Mouse (Mus musculus): ENCODE data around the gene Rab11fip3. TPM values are rescaled to one million over a fixed set of nuclear protein-coding genes. Genes with fewer than 3 reads are reported as not detected.

The Rab11fip3 gene
- polyA plus RNA-seq, 1 experiment from 2014 or later = 31.0 TPM

- no peak for ATAC-seq (ENCODE audit: low FRiP score, low read depth)
- no peak overlapping the region for H3K4me3 ChIP-seq
- H3K9ac ChIP-seq = no peak overlapping the region
- H3K4me2 ChIP-seq = no peak overlapping the region
- 84% methylated on average over 8 of the region's 8 CpGs for WGBS
- no peaks in the 10 kb centered on the region for H3K36me3 ChIP-seq
- no peaks in the 10 kb centered on the region for H3K9me3 ChIP-seq
- peaks cover 17% of the 10 kb centered on the region for H3K4me1 ChIP-seq (replicated peaks)
- H3K27ac ChIP-seq (replicated peaks) = no peak overlapping the region
- peaks cover 17% of the 10 kb centered on the region for H3K27me3 ChIP-seq
These were observed 122.5 kb downstream of the Rab11fip3 start for GRCm38 (mm10) chr17:25946891-25947290.

GRCm38 (mm10) chr17:25946349-25946748 lies 123.0 kb downstream of the Rab11fip3 start:
- H3K9me3 ChIP-seq = no peaks in the 10 kb centered on the region
- H3K4me3 ChIP-seq = no peak overlapping the region
- H3K4me2 ChIP-seq = no peak overlapping the region
- no peak overlapping the region for H3K9ac ChIP-seq
- no peaks in the 10 kb centered on the region for H3K36me3 ChIP-seq
- WGBS = 80% methylated on average over 7 of the region's 7 CpGs
- H3K27me3 ChIP-seq = peaks cover 14% of the 10 kb centered on the region
- no peak overlapping the region for H3K27ac ChIP-seq (replicated peaks)
- peaks cover 12% of the 10 kb centered on the region for H3K4me1 ChIP-seq (replicated peaks)
- no peak for ATAC-seq (ENCODE audit: low FRiP score, low read depth)

GRCm38 (mm10) chr17:25945517-25946155 lies 123.7 kb downstream of the Rab11fip3 start:
- H3K36me3 ChIP-seq = no peaks in the 10 kb centered on the region
- H3K27ac ChIP-seq (replicated peaks) = no peak overlapping the region
- no peak overlapping the region for H3K4me3 ChIP-seq
- 57% methylated on average over 9 of the region's 9 CpGs for WGBS
- H3K4me2 ChIP-seq = no peak overlapping the region
- no peak overlapping the region for H3K9ac ChIP-seq
- peaks cover 8% of the 10 kb centered on the region for H3K27me3 ChIP-seq
- H3K4me1 ChIP-seq (replicated peaks) = peaks cover 14% of the 10 kb centered on the region
- H3K9me3 ChIP-seq = no peaks in the 10 kb centered on the region
- no peak for ATAC-seq (ENCODE audit: low FRiP score, low read depth)

GRCm38 (mm10) chr17:25944366-25945163 lies 124.8 kb downstream of the Rab11fip3 start, which contains the start of the genes Pigq and Nhlrc4:
TSS of gene Pigq (minus strand) at chr17:25944936.
TSS of gene Nhlrc4 (minus strand) at chr17:25944961.
- WGBS = 60% methylated on average over 6 of the region's 6 CpGs
- H3K36me3 ChIP-seq = no peaks in the 10 kb centered on the region
- H3K27me3 ChIP-seq = no peaks in the 10 kb centered on the region
- H3K4me1 ChIP-seq (replicated peaks) = peaks cover 21% of the 10 kb centered on the region
- no peak within 1 kb of the TSS for H3K27ac ChIP-seq (replicated peaks)
- H3K4me2 ChIP-seq = no peak within 1 kb of the TSS
- H3K9ac ChIP-seq = no peak within 1 kb of the TSS
- ATAC-seq (ENCODE audit: low FRiP score, low read depth) = no peak
- H3K9me3 ChIP-seq = no peaks in the 10 kb centered on the region
- no peak within 1 kb of the TSS for H3K4me3 ChIP-seq

GRCm38 (mm10) chr17:25943769-25944168 lies 125.6 kb downstream of the Rab11fip3 start:
- Histone ChIP-seq H3K4me2 (no peak overlapping the region), H3K4me3 (no peak overlapping the region), H3K27me3 (no peaks in the 10 kb centered on the region), H3K36me3 (no peaks in the 10 kb centered on the region), H3K9ac (no peak overlapping the region), H3K4me1 (replicated peaks) (peaks cover 21% of the 10 kb centered on the region), H3K27ac (replicated peaks) (no peak overlapping the region), H3K9me3 (no peaks in the 10 kb centered on the region)
- ATAC-seq (ENCODE audit: low FRiP score, low read depth) = no peak
- WGBS = 76% methylated on average over 9 of the region's 9 CpGs

GRCm38 (mm10) chr17:25943221-25943620 lies 126.1 kb downstream of the Rab11fip3 start:
- H3K27me3 ChIP-seq = no peaks in the 10 kb centered on the region
- no peak overlapping the region for H3K4me2 ChIP-seq
- H3K9me3 ChIP-seq = no peaks in the 10 kb centered on the region
- no peak for ATAC-seq (ENCODE audit: low FRiP score, low read depth)
- H3K36me3 ChIP-seq = no peaks in the 10 kb centered on the region
- no peak overlapping the region for H3K9ac ChIP-seq
- WGBS = 85% methylated on average over 3 of the region's 3 CpGs
- H3K27ac ChIP-seq (replicated peaks) = no peak overlapping the region
- no peak overlapping the region for H3K4me3 ChIP-seq
- peaks cover 21% of the 10 kb centered on the region for H3K4me1 ChIP-seq (replicated peaks)

- H3K9me3 ChIP-seq = no peaks in the 10 kb centered on the region
- WGBS = 92% methylated on average over 2 of the region's 2 CpGs
- H3K36me3 ChIP-seq = no peaks in the 10 kb centered on the region
- H3K4me2 ChIP-seq = no peak overlapping the region
- peaks cover 21% of the 10 kb centered on the region for H3K4me1 ChIP-seq (replicated peaks)
- no peak overlapping the region for H3K27ac ChIP-seq (replicated peaks)
- H3K4me3 ChIP-seq = no peak overlapping the region
- H3K27me3 ChIP-seq = no peaks in the 10 kb centered on the region
- no peak overlapping the region for H3K9ac ChIP-seq
- ATAC-seq (ENCODE audit: low FRiP score, low read depth) = no peak
These were observed 126.7 kb downstream of the Rab11fip3 start for GRCm38 (mm10) chr17:25942597-25943151.

GRCm38 (mm10) chr17:25941511-25942241 lies 127.7 kb downstream of the Rab11fip3 start:
- peak overlapping the region; percentile 98 for H3K9ac ChIP-seq
- peak; percentile 75 for ATAC-seq (ENCODE audit: low FRiP score, low read depth)
- peak overlapping the region; percentile 79 for H3K4me2 ChIP-seq
- H3K4me3 ChIP-seq = peak overlapping the region; percentile 96
- WGBS = 2% methylated on average over 54 of the region's 54 CpGs
- no peaks in the 10 kb centered on the region for H3K9me3 ChIP-seq
- peak overlapping the region; percentile 89 for H3K27ac ChIP-seq (replicated peaks)
- H3K36me3 ChIP-seq = no peaks in the 10 kb centered on the region
- H3K27me3 ChIP-seq = no peaks in the 10 kb centered on the region
- H3K4me1 ChIP-seq (replicated peaks) = peaks cover 21% of the 10 kb centered on the region

Other genes with a start within 250 kb of the Rab11fip3 start
- gene Wdr24, start 245.9 kb downstream of the Rab11fip3 start, polyA plus RNA-seq (2015; fragmentation: Nextera tagmentation; extraction: Ambion mirVana) = 27.3 and 28.2 TPM in 2 replicates
- gene Jmjd8, start 240.7 kb downstream of the Rab11fip3 start, polyA plus RNA-seq (2015; fragmentation: Nextera tagmentation; extraction: Ambion mirVana) = 51.1 and 55.0 TPM in 2 replicates
- gene Stub1, start 236.2 kb downstream of the Rab11fip3 start, polyA plus RNA-seq (2015; fragmentation: Nextera tagmentation; extraction: Ambion mirVana) = 358 and 382 TPM in 2 replicates
- gene Rhbdl1, start 232.3 kb downstream of the Rab11fip3 start, polyA plus RNA-seq (2015; fragmentation: Nextera tagmentation; extraction: Ambion mirVana) = 51.9 and 56.8 TPM in 2 replicates
- 13.8 and 14.0 TPM in 2 replicates for gene Gm20683, start 227.8 kb downstream of the Rab11fip3 start, polyA plus RNA-seq (2015; fragmentation: Nextera tagmentation; extraction: Ambion mirVana)
- gene Rhot2, start 224.7 kb downstream of the Rab11fip3 start, polyA plus RNA-seq (2015; fragmentation: Nextera tagmentation; extraction: Ambion mirVana) = 15.1 and 16.6 TPM in 2 replicates
- gene Wdr90, start 208.1 kb downstream of the Rab11fip3 start, polyA plus RNA-seq (2015; fragmentation: Nextera tagmentation; extraction: Ambion mirVana) = 19.0 and 19.9 TPM in 2 replicates
- 27.0 and 28.4 TPM in 2 replicates for gene Mcrip2, start 200.8 kb downstream of the Rab11fip3 start, polyA plus RNA-seq (2015; fragmentation: Nextera tagmentation; extraction: Ambion mirVana)
- gene Mettl26, start 194.5 kb downstream of the Rab11fip3 start, polyA plus RNA-seq (2015; fragmentation: Nextera tagmentation; extraction: Ambion mirVana) = 58.7 and 64.1 TPM in 2 replicates
- 0.39 and 0.44 TPM in 2 replicates for gene Wfikkn1, start 188.7 kb downstream of the Rab11fip3 start, polyA plus RNA-seq (2015; fragmentation: Nextera tagmentation; extraction: Ambion mirVana)
- gene Rab40c, start 149.8 kb downstream of the Rab11fip3 start, polyA plus RNA-seq (2015; fragmentation: Nextera tagmentation; extraction: Ambion mirVana) = 49.3 and 55.0 TPM in 2 replicates
- gene Pigq, start 124.6 kb downstream of the Rab11fip3 start, polyA plus RNA-seq (2015; fragmentation: Nextera tagmentation; extraction: Ambion mirVana) = 73.9 and 77.2 TPM in 2 replicates
- 0.30 and 0.91 TPM in 2 replicates for gene Nhlrc4, start 124.6 kb downstream of the Rab11fip3 start, polyA plus RNA-seq (2015; fragmentation: Nextera tagmentation; extraction: Ambion mirVana)
- gene A930017K11Rik, start 117.0 kb downstream of the Rab11fip3 start, polyA plus RNA-seq (2015; fragmentation: Nextera tagmentation; extraction: Ambion mirVana) = 2.7 and 5.4 TPM in 2 replicates
- gene Capn15, start 83.8 kb downstream of the Rab11fip3 start, polyA plus RNA-seq (2015; fragmentation: Nextera tagmentation; extraction: Ambion mirVana) = 20.2 and 27.6 TPM in 2 replicates
- gene Decr2, start 20.8 kb upstream of the Rab11fip3 start, polyA plus RNA-seq (2015; fragmentation: Nextera tagmentation; extraction: Ambion mirVana) = 40.6 and 42.0 TPM in 2 replicates
- gene Nme4, start 26.0 kb upstream of the Rab11fip3 start, polyA plus RNA-seq (2015; fragmentation: Nextera tagmentation; extraction: Ambion mirVana) = 24.3 and 25.1 TPM in 2 replicates
- gene Tmem8, start 43.7 kb upstream of the Rab11fip3 start, polyA plus RNA-seq (2015; fragmentation: Nextera tagmentation; extraction: Ambion mirVana) = 4.5 and 4.8 TPM in 2 replicates
- gene Mrpl28, start 53.9 kb upstream of the Rab11fip3 start, polyA plus RNA-seq (2015; fragmentation: Nextera tagmentation; extraction: Ambion mirVana) = 183 and 184 TPM in 2 replicates
- gene Axin1, start 69.1 kb upstream of the Rab11fip3 start, polyA plus RNA-seq (2015; fragmentation: Nextera tagmentation; extraction: Ambion mirVana) = 15.5 and 15.8 TPM in 2 replicates
- 0.13 and 0.38 TPM in 2 replicates for gene Pdia2, start 129.5 kb upstream of the Rab11fip3 start, polyA plus RNA-seq (2015; fragmentation: Nextera tagmentation; extraction: Ambion mirVana)
- gene Rgs11, start 133.4 kb upstream of the Rab11fip3 start, polyA plus RNA-seq (2015; fragmentation: Nextera tagmentation; extraction: Ambion mirVana) = 18.7 TPM in 2 replicates
- 193 and 206 TPM in 2 replicates for gene Arhgdig, start 138.2 kb upstream of the Rab11fip3 start, polyA plus RNA-seq (2015; fragmentation: Nextera tagmentation; extraction: Ambion mirVana)
- 34.2 and 35.6 TPM in 2 replicates for gene Fam234a, start 174.7 kb upstream of the Rab11fip3 start, polyA plus RNA-seq (2015; fragmentation: Nextera tagmentation; extraction: Ambion mirVana)
- gene Luc7l, start 183.3 kb upstream of the Rab11fip3 start, polyA plus RNA-seq (2015; fragmentation: Nextera tagmentation; extraction: Ambion mirVana) = 99.8 and 104 TPM in 2 replicates

Measured in hindbrain, embryonic 15.5 days (tissue).